Mouse (Mus musculus): Measurements from ENCODE around the gene Gm49394.
A peak's percentile ranks its signal among the peaks of the same experiment; 100 is the strongest.

Gm49394 gene

GRCm38 (mm10) chr7:142659181-142659681 lies 10.5 kb downstream of the Gm49394 start:
- DNase-seq (ENCODE audit: low read depth, low spot score), result no peak

- DNase-seq (ENCODE audit: low read depth, low spot score), result no peak
Measured at GRCm38 (mm10) chr7:142658681-142659180, 11.0 kb downstream of the Gm49394 start.

- DNase-seq (ENCODE audit: low read depth, low spot score), result no peak
Measured at GRCm38 (mm10) chr7:142657821-142658614, 11.7 kb downstream of the Gm49394 start.

- DNase-seq (ENCODE audit: low read depth, low spot score), result no peak
Measured at GRCm38 (mm10) chr7:142657341-142657791, 12.4 kb downstream of the Gm49394 start.

GRCm38 (mm10) chr7:142656055-142656454 lies 13.7 kb downstream of the Gm49394 start:
- no peak for DNase-seq (ENCODE audit: low read depth, low spot score)

GRCm38 (mm10) chr7:142655633-142656032 lies 14.1 kb downstream of the Gm49394 start:
- DNase-seq (ENCODE audit: low read depth, low spot score), result no peak

GRCm38 (mm10) chr7:142653726-142654125 lies 16.0 kb downstream of the Gm49394 start:
- no peak for DNase-seq (ENCODE audit: low read depth, low spot score)

- DNase-seq (ENCODE audit: low read depth, low spot score), result no peak
Measured at GRCm38 (mm10) chr7:142646676-142647075, 23.1 kb downstream of the Gm49394 start.

- peak; percentile 21 for DNase-seq (ENCODE audit: low read depth, low spot score)
Measured at GRCm38 (mm10) chr7:142645045-142645444, 24.7 kb downstream of the Gm49394 start.

- DNase-seq (ENCODE audit: low read depth, low spot score), result no peak
Measured at GRCm38 (mm10) chr7:142636178-142636577, 33.6 kb downstream of the Gm49394 start.

- DNase-seq (ENCODE audit: low read depth, low spot score), result no peak
Measured at GRCm38 (mm10) chr7:142630691-142631090, 39.1 kb downstream of the Gm49394 start.

GRCm38 (mm10) chr7:142629806-142630205 lies 39.9 kb downstream of the Gm49394 start:
- no peak for DNase-seq (ENCODE audit: low read depth, low spot score)

GRCm38 (mm10) chr7:142622180-142622579 lies 47.6 kb downstream of the Gm49394 start:
- no peak for DNase-seq (ENCODE audit: low read depth, low spot score)

GRCm38 (mm10) chr7:142613077-142613476 lies 56.7 kb downstream of the Gm49394 start:
- no peak for DNase-seq (ENCODE audit: low read depth, low spot score)

- peak; percentile 15 for DNase-seq (ENCODE audit: low read depth, low spot score)
Measured at GRCm38 (mm10) chr7:142610627-142611406, 58.9 kb downstream of the Gm49394 start.

GRCm38 (mm10) chr7:142600921-142601320 lies 68.8 kb downstream of the Gm49394 start:
- DNase-seq (ENCODE audit: low read depth, low spot score), result no peak

Measured in 3T3-L1 (cell line).